Mouse (Mus musculus) intestine, embryonic 15.5 days (tissue): Measurements from ENCODE around the gene Tgfb2. TPM values are rescaled to one million over a fixed set of nuclear protein-coding genes. Genes with fewer than 3 reads are reported as not detected.

ENCODE experiments used
- ATAC-seq: fragments of 200-750 bp; cut with Nextera tagmentation; 2 replicates; pipeline ENCODE4 v1.8.0; 2017; ENCODE audit warnings: moderate TSS enrichment, moderate library complexity
- H3K27ac ChIP-seq: fragments of 300-500 bp; sonication (generic); 2 replicates; pipeline ENCODE4 v1.5.1; 2015; ENCODE audit warnings: mild to moderate bottlenecking, inconsistent platforms
- H3K27me3 ChIP-seq: fragments of 300-500 bp; sonication (generic); replicated peaks from 2 replicates; pipeline ENCODE4 v1.6.1; 2015; ENCODE audit warnings: inconsistent platforms
- H3K36me3 ChIP-seq: fragments of 300-500 bp; sonication (generic); 2 replicates; pipeline ENCODE4 v1.6.1; 2015; ENCODE audit warnings: inconsistent platforms
- H3K4me1 ChIP-seq: fragments of 300-500 bp; sonication (generic); replicated peaks from 2 replicates; pipeline ENCODE4 v1.6.1; 2015; ENCODE audit warnings: inconsistent platforms
- H3K4me2 ChIP-seq: fragments of 300-500 bp; sonication (generic); replicated peaks from 2 replicates; pipeline ENCODE4 v1.6.1; 2015; ENCODE audit warnings: mild to moderate bottlenecking, inconsistent platforms
- H3K4me3 ChIP-seq: fragments of 300-500 bp; sonication (generic); replicated peaks from 2 replicates; pipeline ENCODE4 v1.5.1; 2015; ENCODE audit warnings: inconsistent platforms
- H3K9ac ChIP-seq: fragments of 300-500 bp; sonication (generic); 2 replicates; pipeline ENCODE4 v1.6.1; 2015; ENCODE audit warnings: inconsistent platforms
- H3K9me3 ChIP-seq: fragments of 300-500 bp; sonication (generic); 2 replicates; pipeline ENCODE4 v1.6.1; 2016; ENCODE audit warnings: inconsistent platforms
- WGBS: fragments of 180-500 bp; shearing (Covaris S2); methylation state at CpG from one replicate; pipeline ENCODE4 v1.1.7; 2015; 5-methylcytosine and 5-hydroxymethylcytosine counted together
- polyA plus RNA-seq: library from polyadenylated mRNA; unstranded; fragments of >200 nt; fragmentation: Nextera tagmentation; extraction: Ambion mirVana; gene quantifications from 2 replicates; pipeline ENCODE4 v1.2.1, GENCODE M21; 2015

Gene Tgfb2
- polyA plus RNA-seq, result 16.5 and 18.5 TPM in 2 replicates

DNA sequence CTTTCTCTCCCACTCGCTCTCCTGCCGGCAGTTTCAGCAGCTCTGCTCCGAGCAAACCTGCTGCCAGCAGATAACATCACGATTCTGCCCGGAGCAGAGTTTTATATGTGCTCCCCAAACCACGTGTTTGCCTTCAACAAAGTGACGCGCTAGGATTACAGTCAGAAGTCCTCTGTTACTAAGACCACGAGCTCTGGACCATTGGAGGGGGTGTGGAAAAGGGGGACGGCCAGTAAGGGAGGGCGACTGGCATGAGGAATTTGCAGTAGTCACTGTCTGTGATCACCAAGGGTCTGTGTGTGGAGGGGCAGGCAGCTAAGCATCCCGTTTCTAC is at the start of gene Tgfb2:
Tgfb2 (minus strand) TSS at position 75 of the 334 bp plus-strand sequence.
- WGBS, result 6% methylated on average over 12 of the region's 12 CpGs
- ATAC-seq, result peak; percentile 48

DNA sequence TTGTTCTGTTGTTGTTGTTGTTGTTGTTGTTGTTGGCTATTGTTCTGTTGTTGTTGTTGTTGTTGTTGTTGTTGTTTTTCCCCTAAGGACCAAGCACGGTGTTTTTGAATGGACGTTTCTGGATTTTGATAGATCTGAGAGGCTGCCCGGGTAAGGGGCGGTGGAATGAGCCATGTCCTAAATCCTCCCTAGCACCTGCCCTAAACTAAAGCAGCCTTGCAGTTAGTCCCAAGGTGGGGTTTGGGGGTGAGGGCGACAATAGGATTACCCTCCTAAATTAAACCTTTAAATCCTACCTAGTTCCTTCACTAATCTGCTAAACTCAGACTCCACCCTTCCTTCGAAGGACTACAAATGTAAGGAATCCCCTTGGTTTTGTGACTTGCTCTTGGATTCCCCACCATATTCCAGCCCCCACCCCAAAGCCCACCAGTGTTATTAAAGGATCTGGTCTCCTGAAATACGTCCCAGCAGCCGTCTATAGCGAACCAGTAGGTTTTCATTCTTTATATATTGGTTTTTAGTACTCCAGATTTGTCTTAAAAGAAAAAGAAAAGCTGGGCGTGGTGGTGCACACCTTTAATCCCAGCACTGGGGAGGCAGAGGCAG is 44.0 kb upstream of the Tgfb2 start:
- ATAC-seq, result peak; percentile 69
- H3K4me3 ChIP-seq, result peak overlapping the region; percentile 66
- 39% methylated on average over 10 of the region's 10 CpGs for whole genome bisulfite sequencing
- no peaks in the 10 kb centered on the region for H3K27me3 ChIP-seq
- H3K36me3 ChIP-seq, result no peaks in the 10 kb centered on the region
- peaks cover 12% of the 10 kb centered on the region for H3K4me1 ChIP-seq
- peak overlapping the region; percentile 79 for H3K4me2 ChIP-seq
- no peaks in the 10 kb centered on the region for H3K9me3 ChIP-seq
- H3K27ac ChIP-seq, result peak overlapping the region; percentile 80
- H3K9ac ChIP-seq, result peak overlapping the region; percentile 86

More for the DNA sequence above, at the start of gene Tgfb2:
- Histone ChIP-seq H3K27ac (peak within 1 kb of the TSS; percentile 72), H3K9ac (peak within 1 kb of the TSS; percentile 66), H3K4me2 (peak within 1 kb of the TSS; percentile 96), H3K4me1 (peaks cover 12% of the 10 kb centered on the region), H3K4me3 (peak within 1 kb of the TSS; percentile 60), H3K9me3 (no peaks in the 10 kb centered on the region), H3K27me3 (peaks cover 4% of the 10 kb centered on the region), H3K36me3 (no peaks in the 10 kb centered on the region)

DNA sequence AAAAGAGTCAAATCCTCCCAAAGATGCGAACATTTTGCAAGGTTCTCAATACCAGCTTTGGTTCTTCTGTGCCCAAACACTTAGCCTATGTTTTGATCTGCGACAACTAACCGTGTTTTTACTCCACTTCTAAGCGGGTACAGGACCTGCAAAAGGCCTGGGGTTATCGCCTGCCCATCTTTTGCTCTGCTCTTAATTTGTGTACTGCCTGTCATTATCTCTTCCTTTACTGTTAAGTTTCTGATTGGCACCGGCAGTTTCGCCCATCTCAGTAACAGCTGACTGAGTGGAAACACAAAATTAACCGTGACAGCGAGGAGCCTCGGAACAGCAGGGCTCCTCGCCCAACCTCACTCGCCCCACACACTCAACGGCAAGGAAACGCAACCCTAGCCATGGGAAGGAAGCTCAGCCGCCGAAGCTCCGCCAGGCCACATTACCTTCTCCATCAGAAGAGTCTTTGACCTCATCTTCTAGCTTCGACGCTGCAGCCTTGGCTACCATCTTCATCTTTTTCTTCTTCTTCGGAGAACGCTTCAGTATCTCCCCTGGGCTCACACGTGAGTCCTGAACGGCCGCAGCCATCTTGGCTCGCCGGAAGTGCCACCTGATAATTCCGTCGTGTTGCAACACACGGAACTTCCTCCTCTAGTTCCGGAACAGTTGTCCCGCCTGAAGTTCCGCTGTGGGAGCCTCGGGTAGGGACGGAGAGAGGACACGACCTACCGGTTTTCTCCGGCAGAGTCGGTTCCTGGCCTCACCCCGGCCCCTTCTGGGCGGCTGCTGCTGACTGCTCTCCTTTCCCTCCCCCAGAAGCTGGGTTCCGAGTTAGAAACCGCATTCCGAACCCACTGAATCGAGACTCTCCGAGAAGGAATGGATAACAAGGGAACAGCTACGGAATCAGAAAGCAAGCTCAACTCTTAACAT is 43.2 kb upstream of the Tgfb2 start, which contains the start of gene Rrp15:
Rrp15 (minus strand) TSS at position 635 of the 930 bp plus-strand sequence.
- Histone ChIP-seq H3K4me1 (peaks cover 12% of the 10 kb centered on the region), H3K27me3 (no peaks in the 10 kb centered on the region), H3K4me3 (peak within 1 kb of the TSS; percentile 66), H3K4me2 (peak within 1 kb of the TSS; percentile 79), H3K9me3 (no peaks in the 10 kb centered on the region), H3K9ac (peak within 1 kb of the TSS; percentile 86), H3K27ac (peak within 1 kb of the TSS; percentile 80), H3K36me3 (no peaks in the 10 kb centered on the region)
- under 1% methylated on average over 46 of the region's 46 CpGs for WGBS
- ATAC-seq, result peak; percentile 97

DNA sequence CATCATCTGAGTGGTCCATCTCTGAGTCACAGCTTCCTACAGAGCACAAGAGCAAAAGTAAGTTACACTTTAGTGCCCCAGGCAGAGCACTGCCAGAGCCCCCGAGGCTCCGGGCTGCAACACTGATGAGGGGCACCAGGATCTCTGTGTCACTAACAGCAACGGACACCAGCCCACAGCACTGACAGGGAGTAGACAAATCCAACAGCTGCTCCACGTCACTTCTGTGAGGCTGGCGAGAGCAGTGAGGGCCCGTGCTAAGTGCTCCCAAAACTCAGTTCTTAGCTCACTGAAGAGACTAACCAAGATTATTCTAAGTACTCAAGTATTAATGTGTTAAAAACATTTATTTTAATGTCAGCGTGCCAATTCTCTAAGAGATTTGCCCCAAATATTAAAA is 34.0 kb upstream of the Tgfb2 start:
- WGBS, result 53% methylated on average over 7 of the region's 7 CpGs

DNA sequence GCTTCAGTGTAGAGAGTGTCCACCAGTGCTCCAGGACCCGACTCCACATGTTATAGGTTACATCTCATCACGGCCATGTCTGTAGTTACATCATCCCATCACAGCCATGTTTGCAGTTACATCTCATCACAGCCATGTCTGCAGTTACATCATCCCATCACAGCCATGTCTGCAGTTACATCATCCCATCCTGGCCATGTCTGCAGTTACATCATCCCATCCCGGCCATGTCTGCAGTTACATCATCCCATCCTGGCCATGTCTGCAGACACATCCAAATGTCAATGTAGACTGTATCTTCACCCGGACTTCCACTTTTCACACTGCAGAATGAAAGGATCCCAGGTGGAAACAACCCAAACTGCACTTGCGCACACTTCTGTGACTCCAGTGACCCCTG is 29.7 kb upstream of the Tgfb2 start:
- H3K36me3 ChIP-seq, result peaks cover 18% of the 10 kb centered on the region; the same call in 1 of the 2 replicates
- WGBS, result 92% methylated on average over 5 of the region's 5 CpGs
- no peak overlapping the region for H3K9ac ChIP-seq
- no peak overlapping the region for H3K4me3 ChIP-seq
- ATAC-seq, result no peak
- H3K4me1 ChIP-seq, result no peaks in the 10 kb centered on the region
- no peak overlapping the region for H3K27ac ChIP-seq
- no peak overlapping the region for H3K4me2 ChIP-seq
- no peaks in the 10 kb centered on the region for H3K27me3 ChIP-seq
- no peaks in the 10 kb centered on the region for H3K9me3 ChIP-seq

More for the DNA sequence above, 34.0 kb upstream of the Tgfb2 start:
- Histone ChIP-seq H3K4me1 (0 out of 2 replicates have a peak, but pooled peaks cover 4% of the 10 kb centered on the region), H3K9me3 (no peaks in the 10 kb centered on the region), H3K9ac (no peak overlapping the region), H3K4me3 (no peak overlapping the region), H3K27ac (no peak overlapping the region), H3K27me3 (no peaks in the 10 kb centered on the region), H3K36me3 (peaks cover 18% of the 10 kb centered on the region; the same call in 1 of the 2 replicates), H3K4me2 (no peak overlapping the region)
- no peak for ATAC-seq

DNA sequence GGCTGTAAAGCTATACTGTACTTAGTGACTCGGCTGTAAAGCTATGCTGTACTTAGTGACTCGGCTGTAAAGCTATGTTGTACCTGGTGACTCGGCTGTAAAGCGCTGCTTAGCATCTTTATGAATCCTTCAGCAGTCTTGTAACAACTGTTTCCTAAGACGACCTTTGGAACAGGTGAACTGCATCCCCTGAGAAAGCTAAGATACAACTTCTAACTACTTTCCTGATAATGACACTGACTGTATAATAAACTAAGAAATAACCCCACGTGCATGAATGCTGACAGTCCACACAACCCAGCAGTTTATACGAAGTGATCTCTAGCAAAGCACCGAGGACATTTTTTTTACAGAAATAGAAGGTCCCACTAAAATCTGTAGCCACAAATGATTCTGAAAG is 27.3 kb upstream of the Tgfb2 start:
- Histone ChIP-seq H3K27ac (no peak overlapping the region), H3K4me3 (no peak overlapping the region)

DNA sequence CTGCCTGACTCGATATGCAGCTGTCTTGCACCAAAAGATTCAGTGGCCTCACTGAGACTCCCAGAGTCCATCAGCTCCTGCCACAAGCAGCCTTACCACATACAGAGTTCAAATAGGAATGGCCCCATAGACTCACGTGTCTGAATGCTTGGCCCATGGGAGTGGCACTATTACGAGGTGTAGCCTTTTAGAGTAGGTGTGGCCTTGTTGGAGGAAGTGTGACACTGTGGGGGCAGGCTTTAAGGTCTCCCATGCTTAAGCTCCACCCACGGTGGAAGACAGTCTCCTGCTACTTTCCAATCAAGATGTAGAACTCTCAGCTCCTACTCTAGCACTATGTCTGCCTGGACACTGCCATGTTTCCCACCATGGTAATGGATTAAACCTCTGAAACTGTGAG is 23.0 kb upstream of the Tgfb2 start:
- no peaks in the 10 kb centered on the region for H3K36me3 ChIP-seq
- H3K27me3 ChIP-seq, result no peaks in the 10 kb centered on the region
- H3K4me2 ChIP-seq, result no peak overlapping the region
- no peak overlapping the region for H3K27ac ChIP-seq
- no peak overlapping the region for H3K9ac ChIP-seq
- H3K4me3 ChIP-seq, result no peak overlapping the region
- no peaks in the 10 kb centered on the region for H3K4me1 ChIP-seq
- ATAC-seq, result peak; percentile 72
- 64% methylated on average over 4 of the region's 4 CpGs for WGBS
- no peaks in the 10 kb centered on the region for H3K9me3 ChIP-seq

More for the DNA sequence above, 27.3 kb upstream of the Tgfb2 start:
- Histone ChIP-seq H3K9ac (no peak overlapping the region), H3K27me3 (no peaks in the 10 kb centered on the region), H3K4me1 (no peaks in the 10 kb centered on the region), H3K4me2 (no peak overlapping the region), H3K9me3 (no peaks in the 10 kb centered on the region), H3K36me3 (peaks cover 12% of the 10 kb centered on the region; the same call in 1 of the 2 replicates)
- peak; percentile 41; the same call in 1 of the 2 replicates for ATAC-seq
- 84% methylated on average over 8 of the region's 8 CpGs for WGBS

GRCm38 (mm10) chr1:186726117-186726516 is 20.3 kb upstream of the Tgfb2 start:
- H3K4me2 ChIP-seq, result no peak overlapping the region

DNA sequence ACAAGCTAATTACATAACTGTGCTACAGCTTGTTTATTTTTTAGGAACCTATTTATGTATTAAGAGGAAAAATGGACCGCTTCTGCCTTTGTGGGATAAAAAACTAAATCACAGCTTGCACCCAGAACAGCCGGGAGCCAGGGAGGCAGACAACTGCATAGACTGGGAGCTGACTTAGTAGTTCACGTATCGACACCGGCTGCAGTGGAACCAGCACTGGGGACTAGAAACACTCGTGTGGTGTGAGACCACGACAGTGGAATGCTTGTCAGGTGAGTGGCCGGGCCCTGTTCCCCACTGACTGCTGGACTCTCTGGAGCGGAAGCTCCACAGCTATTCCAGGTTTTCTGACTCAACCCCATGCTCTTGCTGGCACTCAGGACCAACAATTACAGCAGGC is 16.5 kb upstream of the Tgfb2 start:
- WGBS, result 82% methylated on average over 9 of the region's 9 CpGs
- no peak for ATAC-seq
- no peaks in the 10 kb centered on the region for H3K36me3 ChIP-seq
- H3K9ac ChIP-seq, result no peak overlapping the region
- H3K9me3 ChIP-seq, result no peaks in the 10 kb centered on the region
- no peaks in the 10 kb centered on the region for H3K4me1 ChIP-seq
- no peak overlapping the region for H3K4me2 ChIP-seq
- no peak overlapping the region for H3K4me3 ChIP-seq
- H3K27ac ChIP-seq, result no peak overlapping the region
- no peaks in the 10 kb centered on the region for H3K27me3 ChIP-seq

More at GRCm38 (mm10) chr1:186726117-186726516, 20.3 kb upstream of the Tgfb2 start:
- 60% methylated on average over 7 of the region's 7 CpGs for WGBS
- no peaks in the 10 kb centered on the region for H3K4me1 ChIP-seq
- no peaks in the 10 kb centered on the region for H3K36me3 ChIP-seq
- no peaks in the 10 kb centered on the region for H3K9me3 ChIP-seq
- H3K27ac ChIP-seq, result no peak overlapping the region
- H3K9ac ChIP-seq, result no peak overlapping the region
- H3K27me3 ChIP-seq, result no peaks in the 10 kb centered on the region
- H3K4me3 ChIP-seq, result no peak overlapping the region
- peak; percentile 58 for ATAC-seq

GRCm38 (mm10) chr1:186721846-186722245 is 16.1 kb upstream of the Tgfb2 start:
- H3K4me3 ChIP-seq, result no peak overlapping the region
- H3K9ac ChIP-seq, result no peak overlapping the region
- no peak overlapping the region for H3K4me2 ChIP-seq
- H3K4me1 ChIP-seq, result no peaks in the 10 kb centered on the region
- H3K27me3 ChIP-seq, result no peaks in the 10 kb centered on the region
- peak; percentile 75; the same call in 1 of the 2 replicates for ATAC-seq
- no peak overlapping the region for H3K27ac ChIP-seq
- no peaks in the 10 kb centered on the region for H3K36me3 ChIP-seq
- WGBS, result 34% methylated on average over 12 of the region's 12 CpGs
- no peaks in the 10 kb centered on the region for H3K9me3 ChIP-seq

DNA sequence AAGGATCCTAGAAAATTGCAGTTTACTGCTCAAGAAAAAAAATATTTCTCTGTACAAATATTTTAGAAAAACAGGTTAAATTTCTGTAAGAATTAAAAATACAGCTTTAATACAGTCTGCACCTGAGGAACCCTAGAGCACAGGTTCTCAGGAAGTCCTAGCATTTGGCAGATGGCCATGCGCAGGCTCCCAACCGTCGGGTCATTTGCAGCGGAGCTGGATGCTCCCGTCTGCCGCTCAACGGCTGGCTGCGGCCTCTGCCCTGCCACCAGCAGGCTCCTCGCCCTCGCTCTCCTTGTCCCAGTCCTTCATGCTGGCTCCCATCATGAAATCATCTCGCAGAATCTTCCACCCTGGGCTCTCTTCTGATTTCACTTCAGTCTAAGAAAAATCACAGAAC is 15.4 kb upstream of the Tgfb2 start:
- 94% methylated on average over 11 of the region's 11 CpGs for WGBS
- Histone ChIP-seq H3K4me1 (no peaks in the 10 kb centered on the region), H3K9ac (no peak overlapping the region), H3K9me3 (no peaks in the 10 kb centered on the region), H3K4me3 (no peak overlapping the region), H3K27me3 (no peaks in the 10 kb centered on the region), H3K36me3 (no peaks in the 10 kb centered on the region), H3K4me2 (no peak overlapping the region), H3K27ac (no peak overlapping the region)
- no peak for ATAC-seq

DNA sequence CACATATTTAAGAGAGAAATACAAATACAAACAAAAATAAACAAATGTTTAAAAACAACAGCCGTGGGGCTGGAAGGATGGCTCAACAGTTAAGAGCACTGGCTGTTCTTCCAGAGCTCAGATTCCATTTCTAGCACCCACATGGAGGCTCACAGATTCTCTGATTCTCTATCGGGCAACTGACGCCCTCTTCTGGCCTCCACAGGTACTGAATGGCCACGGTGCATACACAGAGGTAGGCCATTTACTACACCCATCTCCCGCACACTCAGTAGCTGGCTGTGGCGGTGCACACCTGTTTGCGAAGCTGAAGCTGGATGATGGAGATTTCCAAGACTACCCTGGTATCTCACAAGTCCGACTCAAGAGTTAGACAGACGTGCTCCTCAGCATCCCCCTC is 13.9 kb upstream of the Tgfb2 start:
- no peak for ATAC-seq
- Histone ChIP-seq H3K4me1 (no peaks in the 10 kb centered on the region), H3K9me3 (no peaks in the 10 kb centered on the region), H3K27me3 (no peaks in the 10 kb centered on the region), H3K4me3 (no peak overlapping the region), H3K4me2 (no peak overlapping the region), H3K27ac (no peak overlapping the region), H3K9ac (no peak overlapping the region), H3K36me3 (no peaks in the 10 kb centered on the region)
- WGBS, result 89% methylated on average over 9 of the region's 9 CpGs
